Mouse (Mus musculus) spleen, adult 2 months (tissue): Measurements from ENCODE around the gene Adap2. TPM values are rescaled to one million over a fixed set of nuclear protein-coding genes. Genes with fewer than 3 reads are reported as not detected.
"Not testable (repeated sequence)": the region's sequence is repeated elsewhere in the genome, so short reads cannot be mapped to it uniquely, and the experiment has no call there.

Source experiments
- DNase-seq, 2 experiments: peaks; one replicate each; pipeline versions ENCODE4 v3.0.0 to v3.0.0-alpha.2; 2012 to 2021; ENCODE audit warnings: low spot score in 2 of 2, low read depth in 1 of 2
- H3K27ac ChIP-seq: fragments of 200-500 bp; 2 replicates; pipeline ENCODE4 v1.5.1; 2012; ENCODE audit warnings: low read length, inconsistent platforms; ENCODE audit not compliant: insufficient read depth
- H3K27me3 ChIP-seq: fragments of 200-500 bp; 2 replicates; pipeline ENCODE4 v1.6.1; 2012; ENCODE audit warnings: mild to moderate bottlenecking, moderate library complexity, low read length, inconsistent platforms; ENCODE audit not compliant: control insufficient read depth, insufficient read depth
- H3K36me3 ChIP-seq: fragments of 200-500 bp; 2 replicates; pipeline ENCODE4 v1.6.1; 2012; ENCODE audit warnings: mild to moderate bottlenecking, low read length, inconsistent platforms; ENCODE audit not compliant: control insufficient read depth, insufficient read depth
- H3K4me1 ChIP-seq: fragments of 200-500 bp; 2 replicates; pipeline ENCODE4 v1.6.1; 2011; ENCODE audit warnings: inconsistent platforms; ENCODE audit not compliant: control insufficient read depth, insufficient read depth, insufficient read length
- H3K4me3 ChIP-seq: fragments of 200-500 bp; 2 replicates; pipeline ENCODE4 v1.5.1; 2011; ENCODE audit warnings: mild to moderate bottlenecking, inconsistent platforms; ENCODE audit not compliant: insufficient read depth, insufficient read length; ENCODE audit errors: extremely low read depth
- CTCF ChIP-seq: fragments of 200-500 bp; IDR thresholded peaks from 2 replicates; pipeline ENCODE4 v1.5.1; 2011; ENCODE audit warnings: mild to moderate bottlenecking, inconsistent platforms; ENCODE audit not compliant: insufficient read depth, insufficient read length, insufficient replicate concordance; ENCODE audit errors: extremely low read depth
- POLR2A ChIP-seq: fragments of 200-500 bp; IDR thresholded peaks from 2 replicates; pipeline ENCODE4 v1.6.1; 2011; ENCODE audit warnings: low read depth, low read length, inconsistent platforms
- WGBS: fragments of 180-500 bp; shearing (Covaris S2); methylation state at CpG from one replicate; pipeline ENCODE4 v1.1.7; 2018; 5-methylcytosine and 5-hydroxymethylcytosine counted together
- polyA plus RNA-seq: library from polyadenylated mRNA; depleted of rRNA; stranded (reverse); fragments of >200 nt; gene quantifications from 2 replicates; pipeline ENCODE4 v1.2.3, GENCODE M21; 2012

The Adap2 gene
- polyA plus RNA-seq, 1 experiment: 16.4 TPM

DNA sequence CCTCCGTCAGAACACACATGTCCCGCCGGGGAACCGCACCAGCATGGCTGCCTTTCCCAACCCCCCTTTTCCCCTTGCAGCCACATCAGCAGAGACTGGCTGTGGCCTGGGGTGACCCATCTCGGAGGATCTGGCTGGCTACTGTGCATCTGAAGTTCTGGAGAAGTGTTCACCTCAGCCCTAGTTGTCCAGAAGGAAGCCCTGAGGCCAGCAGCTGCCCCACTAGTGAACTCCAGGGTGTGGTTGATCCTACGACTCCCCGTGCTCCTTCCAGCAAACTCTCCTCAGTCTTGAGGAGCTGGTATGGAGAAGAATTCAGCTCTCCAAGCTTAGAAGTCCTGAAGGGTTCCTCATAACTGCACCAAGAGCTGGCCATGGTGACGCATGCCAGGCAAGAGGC lies 24.4 kb downstream of the Adap2 start:
- WGBS: 86% methylated on average over 8 of the region's 8 CpGs
- no peaks in the 10 kb centered on the region for H3K27me3 ChIP-seq
- DNase-seq: no peak
- no peaks in the 10 kb centered on the region for H3K36me3 ChIP-seq
- no peaks in the 10 kb centered on the region for H3K4me1 ChIP-seq
- no peak for TF ChIP-seq CTCF
- H3K4me3 ChIP-seq: no peak overlapping the region
- peak overlapping the region; percentile 76 for H3K27ac ChIP-seq

DNA sequence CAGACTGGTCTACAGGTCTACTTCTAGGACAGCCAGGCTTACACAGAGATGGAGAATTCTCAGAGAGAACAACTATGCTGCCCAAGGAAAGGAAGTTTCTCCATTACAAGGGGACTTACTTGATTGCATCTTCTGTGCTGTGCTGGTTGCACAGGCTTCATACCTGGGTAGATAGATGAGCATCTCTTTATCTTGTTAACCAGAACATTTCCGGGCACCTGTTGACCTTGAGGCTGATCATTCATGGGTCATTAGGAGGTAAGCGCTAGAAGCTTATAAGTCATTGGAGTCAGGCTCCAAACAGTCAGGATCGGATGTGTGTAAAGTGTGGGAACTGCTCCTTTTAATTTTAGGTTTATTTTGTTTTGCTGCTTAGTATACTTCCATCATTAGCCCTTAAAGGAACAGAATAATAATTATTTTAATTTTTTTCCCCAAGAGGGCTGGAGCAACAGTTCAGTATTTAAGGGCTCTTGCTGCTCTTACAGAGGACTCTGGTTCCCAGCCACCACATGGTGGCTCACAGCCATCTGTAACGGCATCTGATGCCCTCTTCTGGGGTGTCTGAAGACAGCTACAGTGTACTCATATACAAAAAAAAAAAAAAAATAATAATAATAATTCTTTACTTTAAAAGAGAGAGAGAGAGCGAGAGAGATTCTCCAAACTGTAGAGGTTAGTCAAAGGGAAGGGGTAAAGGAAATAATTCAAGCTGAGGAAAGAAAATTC lies 27.3 kb downstream of the Adap2 start:
- Histone ChIP-seq H3K4me3 (no peak overlapping the region), H3K4me1 (no peaks in the 10 kb centered on the region), H3K27me3 (no peaks in the 10 kb centered on the region), H3K27ac (no peak overlapping the region), H3K36me3 (no peaks in the 10 kb centered on the region)
- TF ChIP-seq POLR2A (no peak), CTCF (no peak)
- WGBS: 72% methylated on average over 5 of the region's 5 CpGs
- no peak for DNase-seq

DNA sequence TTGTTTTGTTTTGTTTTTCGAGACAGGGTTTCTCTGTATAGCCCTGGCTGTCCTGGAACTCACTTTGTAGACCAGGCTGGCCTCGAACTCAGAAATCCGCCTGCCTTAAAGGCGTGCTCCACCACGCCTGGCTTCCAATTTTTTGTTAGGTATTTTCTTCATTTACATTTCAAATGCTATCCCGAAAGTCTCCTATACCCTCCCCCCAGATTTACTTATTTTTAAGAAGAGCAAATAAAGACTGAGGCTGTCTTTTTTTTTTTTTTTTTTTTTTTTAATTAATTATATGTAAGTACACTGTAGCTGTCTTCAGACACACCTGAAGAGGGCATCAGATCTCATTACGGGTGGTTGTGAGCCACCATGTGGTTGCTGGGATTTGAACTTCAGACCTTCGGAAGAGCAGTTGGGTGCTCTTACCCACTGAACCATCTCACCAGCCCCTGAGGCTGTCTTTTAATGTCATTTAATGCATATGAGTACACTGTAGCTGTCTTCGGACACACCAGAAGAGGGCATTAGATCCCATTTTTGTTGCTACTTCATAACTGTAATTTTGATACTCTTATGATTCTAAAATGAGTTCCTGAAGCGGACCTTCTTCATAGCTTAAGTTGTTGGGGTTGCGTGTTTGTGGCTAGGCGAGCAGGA lies 29.3 kb downstream of the Adap2 start:
- 39% methylated on average over 12 of the region's 12 CpGs for WGBS
- not testable (repeated sequence) for DNase-seq, H3K36me3 ChIP-seq, H3K27me3 ChIP-seq, H3K4me1 ChIP-seq
- H3K4me3 ChIP-seq: peak overlapping the region; percentile 93
- peak overlapping the region; percentile 34; the same call in 1 of the 2 replicates for H3K27ac ChIP-seq

DNA sequence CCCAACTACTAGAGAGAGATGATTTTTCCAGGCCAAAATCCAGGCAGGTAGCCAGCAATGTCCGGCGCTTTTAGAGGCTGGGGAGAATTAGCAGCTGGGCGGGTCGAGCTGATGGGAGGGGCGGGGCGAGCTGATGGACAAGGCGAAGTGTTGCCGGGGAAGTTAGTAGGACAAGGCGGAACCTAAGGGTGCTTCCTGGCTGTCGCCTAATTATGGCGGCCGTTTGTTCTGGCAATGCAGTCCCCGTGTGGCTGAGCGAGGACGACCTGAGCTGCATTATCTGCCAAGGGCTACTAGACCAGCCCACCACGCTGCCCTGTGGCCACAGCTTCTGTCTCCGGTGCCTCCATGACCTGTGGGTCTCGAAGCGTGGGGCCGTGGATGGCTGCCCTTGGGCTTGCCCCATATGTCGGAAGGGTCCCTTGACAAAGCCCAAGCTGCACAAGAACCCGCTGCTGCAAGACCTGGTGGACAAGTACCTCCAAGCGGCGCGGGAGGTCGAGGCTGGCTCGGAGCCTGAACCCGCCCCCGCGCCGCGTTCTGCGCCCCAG lies 29.9 kb downstream of the Adap2 start, which contains the start of gene Rnf135:
Gene Rnf135, plus strand, starts transcription at position 147 of the 551 bp plus-strand sequence.
- WGBS: under 1% methylated on average over 33 of the region's 33 CpGs
- DNase-seq: peak; percentile 66 to 85
- H3K4me3 ChIP-seq: peak within 1 kb of the TSS; percentile 93
- no peaks in the 10 kb centered on the region for H3K4me1 ChIP-seq
- H3K36me3 ChIP-seq: no peaks in the 10 kb centered on the region
- TF ChIP-seq POLR2A: peak; percentile 85
- no peak for TF ChIP-seq CTCF
- peak within 1 kb of the TSS; percentile 90 for H3K27ac ChIP-seq
- H3K27me3 ChIP-seq: no peaks in the 10 kb centered on the region

DNA sequence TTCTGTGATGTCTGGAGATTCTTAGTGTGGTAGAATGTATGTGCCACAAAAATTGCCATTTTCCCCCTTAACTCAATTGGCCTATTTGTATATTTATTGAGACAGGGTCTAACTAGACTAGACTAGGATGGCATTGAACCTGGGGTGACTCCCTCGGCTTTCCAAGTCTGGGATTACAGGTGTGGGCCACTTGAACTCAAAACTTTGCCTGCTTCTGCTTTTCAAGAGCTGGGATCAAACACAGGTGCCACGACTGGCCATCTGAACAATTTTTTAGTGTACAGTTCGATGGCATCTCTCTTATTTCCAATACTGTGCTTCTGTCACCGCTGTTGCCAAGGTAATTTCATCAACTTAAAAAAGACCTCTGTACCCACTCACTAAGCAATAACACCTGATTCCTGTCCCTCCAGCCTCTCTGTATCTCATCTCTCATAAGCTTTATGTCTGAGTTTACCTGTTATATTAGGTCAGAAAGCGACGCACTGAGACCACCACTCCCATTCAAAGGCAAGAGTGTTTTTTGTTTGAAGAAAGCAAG lies 30.7 kb downstream of the Adap2 start:
- H3K27me3 ChIP-seq: no peaks in the 10 kb centered on the region
- peak overlapping the region; percentile 90; the same call in 1 of the 2 replicates for H3K27ac ChIP-seq
- DNase-seq: no peak
- WGBS: 79% methylated on average over 6 of the region's 6 CpGs
- no peak for TF ChIP-seq CTCF
- no peak for TF ChIP-seq POLR2A
- H3K36me3 ChIP-seq: no peaks in the 10 kb centered on the region; the same call in 1 of the 2 replicates
- no peaks in the 10 kb centered on the region for H3K4me1 ChIP-seq
- no peak overlapping the region for H3K4me3 ChIP-seq

DNA sequence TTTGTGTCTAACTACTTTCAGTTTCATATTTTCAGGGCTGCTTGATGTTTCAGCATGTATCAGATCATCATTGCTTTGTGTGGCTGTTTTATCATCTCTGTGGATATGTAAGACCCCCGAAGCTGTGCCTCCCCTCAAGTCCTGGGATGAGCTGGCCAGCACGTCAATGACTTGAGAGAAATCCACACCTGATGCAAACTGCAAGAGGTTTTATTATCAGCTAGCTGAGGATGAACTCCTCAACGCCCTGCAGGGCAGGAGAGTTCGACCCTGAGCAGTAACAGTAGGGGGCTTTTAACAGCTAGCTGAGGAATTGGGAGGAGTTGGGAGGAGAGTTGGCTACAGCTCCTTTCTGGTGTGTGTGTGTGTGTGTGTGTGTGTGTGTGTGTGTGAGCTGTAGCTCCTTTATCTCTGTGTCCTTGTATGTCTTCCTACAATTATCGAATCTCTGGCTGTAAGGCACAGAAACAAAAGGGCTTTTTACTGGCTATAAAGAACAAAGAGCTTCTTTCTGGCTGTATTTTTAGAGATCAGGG lies 31.6 kb downstream of the Adap2 start:
- H3K27ac ChIP-seq, H3K36me3 ChIP-seq, H3K4me1 ChIP-seq, H3K4me3 ChIP-seq, H3K27me3 ChIP-seq, DNase-seq: not testable (repeated sequence)
- WGBS: 79% methylated on average over 5 of the region's 5 CpGs

DNA sequence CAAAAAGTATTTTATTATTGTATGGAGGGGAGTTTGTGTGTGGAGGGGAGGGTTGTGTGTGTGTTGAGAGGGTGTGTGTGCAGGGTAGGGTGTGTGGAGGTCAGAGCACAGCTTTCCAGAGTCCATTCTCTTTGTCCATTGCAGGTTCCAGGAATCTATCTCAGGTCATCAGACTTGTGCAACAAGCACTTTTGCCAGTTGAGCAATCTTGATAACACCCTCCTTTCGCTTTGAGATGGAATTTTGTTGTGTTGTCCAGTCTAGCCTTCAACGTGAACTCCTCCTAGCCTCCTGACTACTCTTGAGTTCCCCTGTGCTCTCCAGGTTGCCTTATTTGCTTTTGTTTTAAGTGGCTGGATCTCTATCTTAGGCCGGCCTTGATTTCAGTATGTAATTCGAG lies 36.4 kb downstream of the Adap2 start:
- 92% methylated on average over 4 of the region's 4 CpGs for WGBS
- H3K27me3 ChIP-seq: no peaks in the 10 kb centered on the region
- no peaks in the 10 kb centered on the region for H3K4me1 ChIP-seq
- H3K4me3 ChIP-seq: no peak overlapping the region
- TF ChIP-seq POLR2A (no peak), CTCF (no peak)
- DNase-seq: no peak
- no peak overlapping the region for H3K27ac ChIP-seq
- H3K36me3 ChIP-seq: peaks cover 7% of the 10 kb centered on the region; the same call in 1 of the 2 replicates
